Mouse (Mus musculus) kidney, adult 2 months (tissue): ENCODE data around the gene Sema4b. TPM values are rescaled to one million over a fixed set of nuclear protein-coding genes. Genes with fewer than 3 reads are reported as not detected.
A peak's percentile ranks its signal among the peaks of the same experiment; 100 is the strongest.

ENCODE experiments used
- DNase-seq: peaks from one replicate; pipeline ENCODE4 v3.0.0; 2021
- H3K27ac ChIP-seq: fragments of 200-500 bp; 2 replicates; pipeline ENCODE4 v1.5.1; 2012; ENCODE audit warnings: low read depth, low read length, control low read depth, inconsistent platforms; ENCODE audit not compliant: insufficient read depth
- H3K27me3 ChIP-seq: fragments of 200-500 bp; replicated peaks from 2 replicates; pipeline ENCODE4 v1.6.1; 2012; ENCODE audit warnings: mild to moderate bottlenecking, moderate library complexity, low read length, inconsistent platforms; ENCODE audit not compliant: control insufficient read depth, insufficient read depth
- H3K36me3 ChIP-seq: fragments of 200-500 bp; 2 replicates; pipeline ENCODE4 v1.6.1; 2012; ENCODE audit warnings: mild to moderate bottlenecking, moderate library complexity, low read length, inconsistent platforms; ENCODE audit not compliant: control insufficient read depth, insufficient read depth
- H3K4me1 ChIP-seq: fragments of 200-500 bp; 2 replicates; pipeline ENCODE4 v1.6.1; 2011; ENCODE audit warnings: low read length; ENCODE audit not compliant: control insufficient read depth, insufficient read depth
- H3K4me3 ChIP-seq: fragments of 200-500 bp; 2 replicates; pipeline ENCODE4 v1.5.1; 2011; ENCODE audit warnings: mild to moderate bottlenecking, low read depth, low read length, control low read depth; ENCODE audit not compliant: insufficient read depth
- CTCF ChIP-seq: fragments of 200-500 bp; conservative IDR thresholded peaks from 2 replicates; pipeline ENCODE4 v1.5.1; 2011; ENCODE audit warnings: low read depth, mild to moderate bottlenecking, control low read depth, low read length, moderate library complexity, mixed read lengths; ENCODE audit not compliant: insufficient read depth, insufficient read length
- POLR2A ChIP-seq: fragments of 200-500 bp; IDR thresholded peaks from one replicate; pipeline ENCODE4 v1.6.1; 2011; ENCODE audit warnings: low read depth, low read length, control low read depth
- WGBS: fragments of 180-500 bp; shearing (Covaris S2); methylation state at CpG from one replicate; pipeline ENCODE4 v1.1.7; 2018; 5-methylcytosine and 5-hydroxymethylcytosine counted together
- polyA plus RNA-seq: library from polyadenylated mRNA; depleted of rRNA; stranded (reverse); fragments of >200 nt; gene quantifications from 2 replicates; pipeline ENCODE4 v1.2.3, GENCODE M21; 2012

Gene Sema4b
- polyA plus RNA-seq, 1 experiment = 24.4 TPM

DNA sequence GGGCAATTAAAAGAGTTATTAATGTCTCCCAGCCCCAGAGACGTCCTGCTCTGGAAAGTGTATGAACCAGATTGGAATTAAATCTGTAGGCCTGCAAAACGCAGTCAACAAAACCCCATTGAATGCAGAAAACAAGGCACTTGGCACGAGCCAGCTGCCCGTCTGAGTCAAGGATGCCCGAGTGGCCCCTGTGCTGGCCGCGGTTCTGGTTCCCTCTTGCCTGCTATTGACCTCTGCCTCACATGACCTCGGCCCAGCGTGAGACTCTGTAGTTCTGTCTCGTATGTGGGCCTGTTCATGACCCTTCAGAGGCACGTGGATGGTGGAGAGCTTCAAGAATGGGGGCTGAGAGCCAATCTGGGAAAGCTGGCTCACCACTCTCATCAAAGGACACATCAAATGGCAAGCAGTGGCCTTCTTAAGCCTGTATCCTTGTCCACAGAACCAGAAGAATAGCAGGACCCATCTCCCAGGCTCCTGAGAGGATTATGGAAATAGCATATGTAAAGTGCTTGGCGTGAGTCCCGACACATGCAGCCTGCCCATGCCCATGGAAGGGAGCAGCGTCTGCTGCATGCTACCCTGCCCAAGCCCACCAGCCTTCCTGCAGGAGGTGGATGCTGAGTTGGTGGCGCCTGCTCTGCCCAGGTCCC, 15.4 kb downstream of the Sema4b start:
- no peak overlapping the region for H3K27ac ChIP-seq
- peak; percentile 61 for DNase-seq
- WGBS = 66% methylated on average over 15 of the region's 15 CpGs
- H3K4me1 ChIP-seq = peaks cover 58% of the 10 kb centered on the region
- no peaks in the 10 kb centered on the region for H3K36me3 ChIP-seq
- TF ChIP-seq POLR2A (no peak), CTCF (no peak)
- no peaks in the 10 kb centered on the region for H3K27me3 ChIP-seq
- no peak overlapping the region for H3K4me3 ChIP-seq

- no peak for DNase-seq
- Histone ChIP-seq H3K4me3 (no peak overlapping the region), H3K36me3 (no peaks in the 10 kb centered on the region), H3K27me3 (no peaks in the 10 kb centered on the region), H3K27ac (no peak overlapping the region), H3K4me1 (peaks cover 60% of the 10 kb centered on the region)
- 77% methylated on average over 5 of the region's 5 CpGs for WGBS
- no peak for TF ChIP-seq POLR2A
- no peak for TF ChIP-seq CTCF
Measured at GRCm38 (mm10) chr7:80202961-80203360, 16.3 kb downstream of the Sema4b start.

- no peaks in the 10 kb centered on the region for H3K36me3 ChIP-seq
- no peak for DNase-seq
- TF ChIP-seq CTCF = no peak
- no peak for TF ChIP-seq POLR2A
- 42% methylated on average over 12 of the region's 12 CpGs for WGBS
- H3K27me3 ChIP-seq = no peaks in the 10 kb centered on the region
- peaks cover 67% of the 10 kb centered on the region for H3K4me1 ChIP-seq
- H3K27ac ChIP-seq = no peak overlapping the region
- H3K4me3 ChIP-seq = no peak overlapping the region
Measured at GRCm38 (mm10) chr7:80203638-80204096, 17.0 kb downstream of the Sema4b start.

GRCm38 (mm10) chr7:80204362-80204761, 17.7 kb downstream of the Sema4b start:
- Histone ChIP-seq H3K4me3 (no peak overlapping the region), H3K36me3 (no peaks in the 10 kb centered on the region), H3K27me3 (no peaks in the 10 kb centered on the region), H3K4me1 (peaks cover 71% of the 10 kb centered on the region), H3K27ac (no peak overlapping the region)
- TF ChIP-seq POLR2A (no peak), CTCF (no peak)
- 53% methylated on average over 4 of the region's 4 CpGs for WGBS
- no peak for DNase-seq

GRCm38 (mm10) chr7:80204961-80205360, 18.3 kb downstream of the Sema4b start:
- H3K27me3 ChIP-seq = no peaks in the 10 kb centered on the region
- H3K4me1 ChIP-seq = peaks cover 71% of the 10 kb centered on the region
- no peak overlapping the region for H3K27ac ChIP-seq
- TF ChIP-seq CTCF (no peak), POLR2A (no peak)
- no peak for DNase-seq
- no peaks in the 10 kb centered on the region for H3K36me3 ChIP-seq
- no peak overlapping the region for H3K4me3 ChIP-seq
- 76% methylated on average over 7 of the region's 7 CpGs for WGBS

DNA sequence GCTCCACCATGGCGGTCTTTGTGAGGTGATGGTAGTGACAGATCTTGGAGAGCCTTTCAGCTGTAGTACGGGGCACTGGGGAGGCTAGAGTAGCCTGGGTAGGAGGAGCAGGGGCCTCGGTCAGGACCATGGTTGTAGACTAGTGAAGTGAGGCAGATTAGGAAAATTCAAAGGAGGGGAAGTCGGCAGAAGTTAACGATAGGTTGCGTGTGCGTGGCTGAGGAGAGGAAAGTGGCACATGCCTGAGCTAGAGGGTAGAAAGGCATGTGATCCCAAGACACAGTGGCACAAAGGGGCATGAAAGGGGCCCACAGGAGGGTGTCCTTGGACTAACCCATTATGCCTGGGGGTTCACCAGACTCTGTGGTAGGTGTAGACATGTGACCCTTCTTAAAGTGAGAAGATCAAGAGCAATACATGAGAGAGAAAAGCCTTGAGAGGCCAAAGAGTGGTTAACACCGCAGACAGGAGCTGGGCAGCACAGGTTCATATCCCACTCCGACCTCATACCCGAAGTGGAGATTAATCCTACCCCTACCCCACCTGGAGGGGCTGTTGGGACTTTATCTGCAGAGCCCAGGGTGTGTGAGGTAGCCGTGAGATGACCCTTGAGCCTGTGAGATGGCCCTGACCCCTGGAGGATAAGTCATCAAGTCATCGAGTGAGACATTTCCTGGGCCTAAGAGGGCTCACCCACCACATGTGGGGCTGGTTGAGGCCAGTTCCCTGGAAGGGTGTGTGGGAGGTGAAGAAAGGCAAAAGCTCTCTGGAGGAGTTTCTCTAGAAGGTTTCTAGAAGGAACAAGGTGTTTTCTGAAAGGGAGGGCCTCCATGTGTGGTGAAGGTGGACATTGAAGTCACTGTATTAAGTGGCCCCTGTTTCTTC, 19.3 kb downstream of the Sema4b start:
- TF ChIP-seq POLR2A (no peak), CTCF (no peak)
- H3K4me3 ChIP-seq = no peak overlapping the region
- H3K4me1 ChIP-seq = peaks cover 70% of the 10 kb centered on the region
- WGBS = 70% methylated on average over 12 of the region's 12 CpGs
- H3K27me3 ChIP-seq = no peaks in the 10 kb centered on the region
- DNase-seq = no peak
- H3K27ac ChIP-seq = peak overlapping the region; percentile 67
- H3K36me3 ChIP-seq = no peaks in the 10 kb centered on the region

DNA sequence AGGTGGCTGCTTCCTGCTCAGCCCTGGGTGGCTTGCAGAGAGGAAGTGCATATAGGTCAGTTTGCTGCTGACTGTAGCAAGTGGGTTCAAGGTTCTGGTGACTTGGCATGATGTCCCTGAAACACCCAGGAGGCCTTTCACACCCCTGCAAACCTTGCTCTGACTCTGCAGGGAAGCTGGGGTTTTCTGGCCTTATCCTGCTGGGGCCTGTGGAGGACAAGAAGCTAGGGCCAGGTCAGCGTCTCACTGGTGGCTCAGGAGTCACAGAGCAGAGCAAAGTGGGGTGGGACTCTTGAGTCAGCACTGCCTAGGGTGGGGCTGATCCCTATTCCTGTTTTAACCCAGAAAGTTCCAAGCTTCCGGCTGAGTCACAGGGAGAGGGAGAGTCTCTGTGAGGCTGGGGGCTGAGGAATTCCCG, 20.7 kb downstream of the Sema4b start:
- H3K27ac ChIP-seq = peak overlapping the region; percentile 67
- WGBS = 34% methylated on average over 3 of the region's 3 CpGs
- no peaks in the 10 kb centered on the region for H3K27me3 ChIP-seq
- peaks cover 59% of the 10 kb centered on the region for H3K4me1 ChIP-seq
- DNase-seq = peak; percentile 87
- H3K36me3 ChIP-seq = no peaks in the 10 kb centered on the region
- H3K4me3 ChIP-seq = no peak overlapping the region
- TF ChIP-seq POLR2A = no peak
